Mouse (Mus musculus): ENCODE data around the gene Fanca. TPM values are rescaled to one million over a fixed set of nuclear protein-coding genes. Genes with fewer than 3 reads are reported as not detected.
A peak's percentile ranks its signal among the peaks of the same experiment; 100 is the strongest.
"Not testable (repeated sequence)": the region's sequence is repeated elsewhere in the genome, so short reads cannot be mapped to it uniquely, and the experiment has no call there.

Fanca gene
- polyA plus RNA-seq, 1 experiment from 2014 or later = 20.9 TPM

GRCm38 (mm10) chr8:123239398-123239797 lies 79.0 kb downstream of the Fanca start:
- Histone ChIP-seq H3K9ac (no peak overlapping the region), H3K27me3 (peaks cover 31% of the 10 kb centered on the region), H3K9me3 (replicated peaks) (no peaks in the 10 kb centered on the region), H3K4me1 (peaks cover 16% of the 10 kb centered on the region), H3K4me3 (no peak overlapping the region), H3K27ac (no peak overlapping the region), H3K36me3 (peaks cover 33% of the 10 kb centered on the region), H3K4me2 (replicated peaks) (no peak overlapping the region)
- no peak for ATAC-seq (ENCODE audit: low FRiP score)
- 81% methylated on average over 10 of the region's 10 CpGs for WGBS

GRCm38 (mm10) chr8:123235520-123236497 lies 82.6 kb downstream of the Fanca start, which contains the start of gene Spata2l:
TSS of gene Spata2l (minus strand) at chr8:123236233.
- Histone ChIP-seq H3K4me2 (replicated peaks) (peak within 1 kb of the TSS; percentile 75), H3K4me3 (peak within 1 kb of the TSS; percentile 41), H3K9me3 (replicated peaks) (no peaks in the 10 kb centered on the region), H3K27ac (no peak within 1 kb of the TSS), H3K27me3 (peaks cover 44% of the 10 kb centered on the region), H3K9ac (peak within 1 kb of the TSS; percentile 52), H3K4me1 (peaks cover 23% of the 10 kb centered on the region), H3K36me3 (0 out of 2 replicates have a peak, but pooled peaks cover 3% of the 10 kb centered on the region)
- 2% methylated on average over 56 of the region's 57 CpGs for WGBS
- peak; percentile 74 for ATAC-seq (ENCODE audit: low FRiP score)

GRCm38 (mm10) chr8:123234918-123235519 lies 83.4 kb downstream of the Fanca start:
- Histone ChIP-seq H3K4me3 (peak overlapping the region; percentile 41), H3K27me3 (peaks cover 44% of the 10 kb centered on the region), H3K9me3 (replicated peaks) (no peaks in the 10 kb centered on the region), H3K36me3 (peaks cover 6% of the 10 kb centered on the region; the same call in 1 of the 2 replicates), H3K27ac (no peak overlapping the region), H3K4me2 (replicated peaks) (peak overlapping the region; percentile 75), H3K4me1 (peaks cover 23% of the 10 kb centered on the region), H3K9ac (peak overlapping the region; percentile 52)
- 35% methylated on average over 13 of the region's 13 CpGs for WGBS
- ATAC-seq (ENCODE audit: low FRiP score) = peak; percentile 16; the same call in 1 of the 2 replicates

GRCm38 (mm10) chr8:123233760-123234159 lies 84.6 kb downstream of the Fanca start:
- 76% methylated on average over 11 of the region's 11 CpGs for WGBS
- no peak for ATAC-seq (ENCODE audit: low FRiP score)
- no peak overlapping the region for H3K4me2 ChIP-seq (replicated peaks)

GRCm38 (mm10) chr8:123233300-123233699 lies 85.1 kb downstream of the Fanca start:
- 0 out of 2 replicates have a peak, but pooled peaks have one; percentile 18 for ATAC-seq (ENCODE audit: low FRiP score)
- peaks cover 23% of the 10 kb centered on the region for H3K4me1 ChIP-seq
- peaks cover 14% of the 10 kb centered on the region for H3K36me3 ChIP-seq
- no peak overlapping the region for H3K9ac ChIP-seq
- H3K27me3 ChIP-seq = peaks cover 44% of the 10 kb centered on the region
- no peak overlapping the region for H3K4me2 ChIP-seq (replicated peaks)
- H3K27ac ChIP-seq = no peak overlapping the region
- WGBS = 67% methylated on average over 12 of the region's 13 CpGs
- no peak overlapping the region for H3K4me3 ChIP-seq
- H3K9me3 ChIP-seq (replicated peaks) = no peaks in the 10 kb centered on the region

More at GRCm38 (mm10) chr8:123233760-123234159, 84.6 kb downstream of the Fanca start:
- H3K36me3 ChIP-seq = peaks cover 12% of the 10 kb centered on the region
- H3K9ac ChIP-seq = no peak overlapping the region
- H3K27me3 ChIP-seq = peaks cover 44% of the 10 kb centered on the region
- peaks cover 23% of the 10 kb centered on the region for H3K4me1 ChIP-seq
- H3K9me3 ChIP-seq (replicated peaks) = no peaks in the 10 kb centered on the region
- H3K4me3 ChIP-seq = no peak overlapping the region
- H3K27ac ChIP-seq = no peak overlapping the region

- Histone ChIP-seq H3K9me3 (replicated peaks) (no peaks in the 10 kb centered on the region), H3K27me3 (peaks cover 43% of the 10 kb centered on the region), H3K9ac (no peak overlapping the region), H3K4me2 (replicated peaks) (no peak overlapping the region), H3K4me1 (peaks cover 23% of the 10 kb centered on the region), H3K27ac (no peak overlapping the region), H3K4me3 (no peak overlapping the region), H3K36me3 (peaks cover 21% of the 10 kb centered on the region)
- WGBS = 43% methylated on average over 7 of the region's 7 CpGs
- no peak for ATAC-seq (ENCODE audit: low FRiP score)
These were observed 85.8 kb downstream of the Fanca start for GRCm38 (mm10) chr8:123232553-123232952.

- no peak for ATAC-seq (ENCODE audit: low FRiP score)
- H3K9me3 ChIP-seq (replicated peaks) = no peaks in the 10 kb centered on the region
- no peak overlapping the region for H3K27ac ChIP-seq
- H3K36me3 ChIP-seq = peaks cover 30% of the 10 kb centered on the region
- 63% methylated on average over 5 of the region's 5 CpGs for WGBS
- peaks cover 23% of the 10 kb centered on the region for H3K4me1 ChIP-seq
- peaks cover 35% of the 10 kb centered on the region for H3K27me3 ChIP-seq
- no peak overlapping the region for H3K4me2 ChIP-seq (replicated peaks)
- no peak overlapping the region for H3K4me3 ChIP-seq
- no peak overlapping the region for H3K9ac ChIP-seq
These were observed 86.6 kb downstream of the Fanca start for GRCm38 (mm10) chr8:123231742-123232141.

GRCm38 (mm10) chr8:123230326-123230725 lies 88.0 kb downstream of the Fanca start:
- H3K4me2 ChIP-seq (replicated peaks); H3K9ac ChIP-seq; H3K9me3 ChIP-seq (replicated peaks); ATAC-seq (ENCODE audit: low FRiP score); H3K27ac ChIP-seq; H3K4me3 ChIP-seq: not testable (repeated sequence)
- WGBS = 87% methylated on average over 11 of the region's 11 CpGs
- Histone ChIP-seq H3K4me1 (peaks cover 21% of the 10 kb centered on the region), H3K27me3 (peaks cover 22% of the 10 kb centered on the region), H3K36me3 (peaks cover 30% of the 10 kb centered on the region)

GRCm38 (mm10) chr8:123228416-123228815 lies 90.0 kb downstream of the Fanca start:
- Histone ChIP-seq H3K4me2 (replicated peaks) (no peak overlapping the region), H3K4me1 (peaks cover 19% of the 10 kb centered on the region), H3K9ac (no peak overlapping the region), H3K9me3 (replicated peaks) (no peaks in the 10 kb centered on the region), H3K27me3 (peaks cover 3% of the 10 kb centered on the region), H3K36me3 (peaks cover 30% of the 10 kb centered on the region), H3K27ac (no peak overlapping the region), H3K4me3 (no peak overlapping the region)
- ATAC-seq (ENCODE audit: low FRiP score) = no peak
- WGBS = 96% methylated on average over 1 of the region's 1 CpGs

- peak within 1 kb of the TSS; percentile 82 for H3K27ac ChIP-seq
- peaks cover 16% of the 10 kb centered on the region for H3K4me1 ChIP-seq
- peak within 1 kb of the TSS; percentile 94 for H3K9ac ChIP-seq
- peak; percentile 81 for ATAC-seq (ENCODE audit: low FRiP score)
- peak within 1 kb of the TSS; percentile 95 for H3K4me2 ChIP-seq (replicated peaks)
- no peaks in the 10 kb centered on the region for H3K9me3 ChIP-seq (replicated peaks)
- H3K4me3 ChIP-seq = peak within 1 kb of the TSS; percentile 84
- peaks cover 24% of the 10 kb centered on the region for H3K36me3 ChIP-seq
- WGBS = 4% methylated on average over 59 of the region's 59 CpGs
- H3K27me3 ChIP-seq = no peaks in the 10 kb centered on the region
These were observed 93.8 kb downstream of the Fanca start, which contains the start of gene Cdk10 for GRCm38 (mm10) chr8:123224278-123225266. TSS of gene Cdk10 (plus strand) at chr8:123224842.

- no peaks in the 10 kb centered on the region for H3K36me3 ChIP-seq
- no peak for ATAC-seq (ENCODE audit: low FRiP score)
- no peak overlapping the region for H3K27ac ChIP-seq
- H3K4me3 ChIP-seq = no peak overlapping the region
- H3K9ac ChIP-seq = no peak overlapping the region
- 93% methylated on average over 1 of the region's 1 CpGs for WGBS
- no peak overlapping the region for H3K4me2 ChIP-seq (replicated peaks)
- no peaks in the 10 kb centered on the region for H3K27me3 ChIP-seq
- no peaks in the 10 kb centered on the region for H3K9me3 ChIP-seq (replicated peaks)
- H3K4me1 ChIP-seq = peaks cover 15% of the 10 kb centered on the region
These were observed 97.5 kb downstream of the Fanca start for GRCm38 (mm10) chr8:123220917-123221316.
